Mouse (Mus musculus): Measurements from ENCODE around the gene Dhrs1.

GRCm38 (mm10) chr14:55727889-55728685 is 17.4 kb downstream of the Dhrs1 start:
- TF ChIP-seq MYOD1 (IDR thresholded peaks at IDR 0.05; ENCODE audit: control insufficient read depth in 1 of 3, insufficient read length in 2 of 3, low read depth in 2 of 3), result no peak
- no peak for TF ChIP-seq POLR2A (IDR thresholded peaks at IDR 0.05; ENCODE audit: insufficient read length, low read depth)
- no peak for TF ChIP-seq TCF12 (IDR thresholded peaks at IDR 0.05; ENCODE audit: insufficient read depth, poor library complexity, severe bottlenecking)
- no peak for TF ChIP-seq SRF (IDR thresholded peaks at IDR 0.05; ENCODE audit: control insufficient read depth, insufficient read length, low read depth)

All from myocyte (in vitro differentiated cells).